Mouse (Mus musculus): ENCODE data around the gene Gabbr2. TPM values are rescaled to one million over a fixed set of nuclear protein-coding genes. Genes with fewer than 3 reads are reported as not detected.

The Gabbr2 gene
- total and polyA plus RNA-seq, 2 experiments from 2014 or later: 17.7 to 98.9 TPM

- H3K27ac ChIP-seq: peak overlapping the region; percentile 67; the same call in 1 of the 2 replicates
- ATAC-seq (no peak), DNase-seq (ENCODE audit: low spot score) (no peak)
- H3K27me3 ChIP-seq (ENCODE audit: insufficient read depth, low read length): no peaks in the 10 kb centered on the region
- H3K4me2 ChIP-seq (ENCODE audit: low read depth, low read length): no peak overlapping the region
- no peak overlapping the region for H3K9ac ChIP-seq (replicated peaks; ENCODE audit: low read length)
- no peaks in the 10 kb centered on the region for H3K9me3 ChIP-seq (ENCODE audit: low read length)
- no peaks in the 10 kb centered on the region for H3K36me3 ChIP-seq (ENCODE audit: insufficient read depth, low read length)
- 80% methylated on average over 12 of the region's 12 CpGs for WGBS
- peaks cover 16% of the 10 kb centered on the region; the same call in 1 of the 2 replicates for H3K4me1 ChIP-seq (ENCODE audit: insufficient read depth, low read length)
- no peak for TF ChIP-seq CTCF (IDR thresholded peaks at IDR 0.05; ENCODE audit: low read depth)
- H3K4me3 ChIP-seq (ENCODE audit: low read length): no peak overlapping the region
Measured at GRCm38 (mm10) chr4:46853852-46854460, 137.7 kb downstream of the Gabbr2 start.

- no peak for TF ChIP-seq CTCF (IDR thresholded peaks at IDR 0.05; ENCODE audit: low read depth)
- H3K9ac ChIP-seq (replicated peaks; ENCODE audit: low read length): no peak overlapping the region
- ATAC-seq: no peak
- H3K9me3 ChIP-seq (ENCODE audit: low read length): no peaks in the 10 kb centered on the region
- H3K4me2 ChIP-seq (ENCODE audit: low read depth, low read length): no peak overlapping the region
- 0 out of 2 replicates have a peak, but pooled peaks cover 4% of the 10 kb centered on the region for H3K36me3 ChIP-seq (ENCODE audit: insufficient read depth, low read length)
- no peak overlapping the region for H3K27ac ChIP-seq
- H3K4me1 ChIP-seq (ENCODE audit: insufficient read depth, low read length): no peaks in the 10 kb centered on the region
- DNase-seq (ENCODE audit: low spot score): no peak
- H3K27me3 ChIP-seq (ENCODE audit: insufficient read depth, low read length): no peaks in the 10 kb centered on the region
- no peak overlapping the region for H3K4me3 ChIP-seq (ENCODE audit: low read length)
Measured at GRCm38 (mm10) chr4:46847745-46848144, 143.9 kb downstream of the Gabbr2 start.

- no peaks in the 10 kb centered on the region for H3K4me1 ChIP-seq (ENCODE audit: insufficient read depth, low read length)
- no peak overlapping the region for H3K9ac ChIP-seq (replicated peaks; ENCODE audit: low read length)
- WGBS: 93% methylated on average over 10 of the region's 10 CpGs
- no peaks in the 10 kb centered on the region for H3K27me3 ChIP-seq (ENCODE audit: insufficient read depth, low read length)
- H3K27ac ChIP-seq: peak overlapping the region; percentile 54; the same call in 1 of the 2 replicates
- ATAC-seq (no peak), DNase-seq (ENCODE audit: low spot score) (no peak)
- no peak overlapping the region for H3K4me3 ChIP-seq (ENCODE audit: low read length)
- TF ChIP-seq CTCF (IDR thresholded peaks at IDR 0.05; ENCODE audit: low read depth): peak; percentile 34
- no peak overlapping the region for H3K4me2 ChIP-seq (ENCODE audit: low read depth, low read length)
- H3K9me3 ChIP-seq (ENCODE audit: low read length): no peaks in the 10 kb centered on the region
- 0 out of 2 replicates have a peak, but pooled peaks cover 4% of the 10 kb centered on the region for H3K36me3 ChIP-seq (ENCODE audit: insufficient read depth, low read length)
Measured at GRCm38 (mm10) chr4:46846396-46846795, 145.3 kb downstream of the Gabbr2 start.

GRCm38 (mm10) chr4:46844982-46845643 lies 146.6 kb downstream of the Gabbr2 start:
- H3K9ac ChIP-seq (replicated peaks; ENCODE audit: low read length): no peak overlapping the region
- TF ChIP-seq CTCF (IDR thresholded peaks at IDR 0.05; ENCODE audit: low read depth): no peak
- ATAC-seq (peak; percentile 88), DNase-seq (ENCODE audit: low spot score) (peak; percentile 62)
- H3K27me3 ChIP-seq (ENCODE audit: insufficient read depth, low read length): no peaks in the 10 kb centered on the region
- no peak overlapping the region for H3K4me2 ChIP-seq (ENCODE audit: low read depth, low read length)
- H3K27ac ChIP-seq: peak overlapping the region; percentile 54; the same call in 1 of the 2 replicates
- H3K36me3 ChIP-seq (ENCODE audit: insufficient read depth, low read length): 0 out of 2 replicates have a peak, but pooled peaks cover 4% of the 10 kb centered on the region
- H3K9me3 ChIP-seq (ENCODE audit: low read length): no peaks in the 10 kb centered on the region
- no peak overlapping the region for H3K4me3 ChIP-seq (ENCODE audit: low read length)
- 55% methylated on average over 6 of the region's 6 CpGs for WGBS
- H3K4me1 ChIP-seq (ENCODE audit: insufficient read depth, low read length): no peaks in the 10 kb centered on the region

- Histone ChIP-seq H3K27me3 (ENCODE audit: insufficient read depth, low read length) (no peaks in the 10 kb centered on the region), H3K4me2 (ENCODE audit: low read depth, low read length) (no peak overlapping the region), H3K36me3 (ENCODE audit: insufficient read depth, low read length) (0 out of 2 replicates have a peak, but pooled peaks cover 4% of the 10 kb centered on the region), H3K4me1 (ENCODE audit: insufficient read depth, low read length) (no peaks in the 10 kb centered on the region), H3K4me3 (ENCODE audit: low read length) (no peak overlapping the region), H3K27ac (peak overlapping the region; percentile 54; the same call in 1 of the 2 replicates), H3K9ac (replicated peaks; ENCODE audit: low read length) (no peak overlapping the region), H3K9me3 (ENCODE audit: low read length) (no peaks in the 10 kb centered on the region)
- 60% methylated on average over 5 of the region's 5 CpGs for WGBS
- no peak for TF ChIP-seq CTCF (IDR thresholded peaks at IDR 0.05; ENCODE audit: low read depth)
- DNase-seq (ENCODE audit: low spot score) (peak; percentile 46), ATAC-seq (no peak)
Measured at GRCm38 (mm10) chr4:46844567-46844966, 147.1 kb downstream of the Gabbr2 start.

GRCm38 (mm10) chr4:46842596-46842995 lies 149.1 kb downstream of the Gabbr2 start:
- Histone ChIP-seq H3K27me3 (ENCODE audit: insufficient read depth, low read length) (no peaks in the 10 kb centered on the region), H3K4me1 (ENCODE audit: insufficient read depth, low read length) (no peaks in the 10 kb centered on the region; the same call in 1 of the 2 replicates), H3K4me3 (ENCODE audit: low read length) (no peak overlapping the region), H3K36me3 (ENCODE audit: insufficient read depth, low read length) (0 out of 2 replicates have a peak, but pooled peaks cover 4% of the 10 kb centered on the region), H3K27ac (no peak overlapping the region), H3K4me2 (ENCODE audit: low read depth, low read length) (no peak overlapping the region), H3K9ac (replicated peaks; ENCODE audit: low read length) (no peak overlapping the region), H3K9me3 (ENCODE audit: low read length) (no peaks in the 10 kb centered on the region)
- no peak for TF ChIP-seq CTCF (IDR thresholded peaks at IDR 0.05; ENCODE audit: low read depth)
- ATAC-seq (no peak), DNase-seq (ENCODE audit: low spot score) (no peak)
- 80% methylated on average over 7 of the region's 7 CpGs for WGBS

GRCm38 (mm10) chr4:46840146-46840545 lies 151.5 kb downstream of the Gabbr2 start:
- H3K36me3 ChIP-seq (ENCODE audit: insufficient read depth, low read length): no peaks in the 10 kb centered on the region
- H3K4me3 ChIP-seq (ENCODE audit: low read length): no peak overlapping the region
- no peaks in the 10 kb centered on the region for H3K9me3 ChIP-seq (ENCODE audit: low read length)
- no peaks in the 10 kb centered on the region; the same call in 1 of the 2 replicates for H3K4me1 ChIP-seq (ENCODE audit: insufficient read depth, low read length)
- H3K27me3 ChIP-seq (ENCODE audit: insufficient read depth, low read length): no peaks in the 10 kb centered on the region
- no peak overlapping the region for H3K9ac ChIP-seq (replicated peaks; ENCODE audit: low read length)
- no peak for ATAC-seq
- TF ChIP-seq CTCF (IDR thresholded peaks at IDR 0.05; ENCODE audit: low read depth): no peak
- 73% methylated on average over 6 of the region's 6 CpGs for WGBS
- DNase-seq (ENCODE audit: low spot score): no peak
- H3K27ac ChIP-seq: no peak overlapping the region
- no peak overlapping the region for H3K4me2 ChIP-seq (ENCODE audit: low read depth, low read length)
